Mouse (Mus musculus) CH12.LX (cell line): Measurements from ENCODE around the gene Ttc9b.

Source experiments
- BHLHE40 ChIP-seq: IDR thresholded peaks from 2 replicates; pipeline ENCODE4 v1.6.1; 2011; ENCODE audit warnings: mild to moderate bottlenecking, low read depth, low read length, improper control_type of control experiment
- EP300 ChIP-seq: IDR thresholded peaks from 2 replicates; pipeline ENCODE4 v1.6.1; 2011; ENCODE audit warnings: low read length, improper control_type of control experiment

- TF ChIP-seq EP300 (no peak), BHLHE40 (no peak)
Measured at GRCm38 (mm10) chr7:27631439-27631838, 22.3 kb upstream of the Ttc9b start.
